Mouse (Mus musculus): ENCODE measurements around the gene Cbx5. TPM values are rescaled to one million over a fixed set of nuclear protein-coding genes. Genes with fewer than 3 reads are reported as not detected.

The Cbx5 gene
- polyA plus RNA-seq (2017; shearing (Covaris generic)), result 10.6 TPM

DNA sequence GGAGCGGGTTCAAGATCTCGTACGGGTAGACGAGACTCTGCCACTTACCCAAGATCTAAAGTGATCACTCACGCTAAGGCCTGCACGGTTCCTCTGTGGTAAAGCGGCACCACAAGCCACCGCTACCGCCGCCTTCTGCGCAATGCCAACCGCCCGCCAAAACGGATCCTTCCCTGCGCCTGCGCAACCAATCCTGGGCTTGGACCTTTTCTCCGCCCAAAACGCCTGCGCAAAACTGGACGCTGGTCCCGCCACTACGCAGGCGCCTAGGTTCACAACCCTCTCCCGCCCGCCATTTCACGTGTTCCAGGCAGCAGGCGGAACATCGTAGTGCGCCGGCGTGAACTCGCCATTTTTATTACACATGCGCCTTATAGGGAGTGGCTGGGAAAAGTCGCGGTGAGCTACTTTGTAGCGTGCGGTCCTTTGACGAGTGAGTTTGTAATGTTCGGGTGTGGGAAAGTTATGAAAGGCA is at the start of gene Cbx5:
TSS of gene Cbx5 (minus strand) at position 132 of the 475 bp plus-strand sequence.

DNA sequence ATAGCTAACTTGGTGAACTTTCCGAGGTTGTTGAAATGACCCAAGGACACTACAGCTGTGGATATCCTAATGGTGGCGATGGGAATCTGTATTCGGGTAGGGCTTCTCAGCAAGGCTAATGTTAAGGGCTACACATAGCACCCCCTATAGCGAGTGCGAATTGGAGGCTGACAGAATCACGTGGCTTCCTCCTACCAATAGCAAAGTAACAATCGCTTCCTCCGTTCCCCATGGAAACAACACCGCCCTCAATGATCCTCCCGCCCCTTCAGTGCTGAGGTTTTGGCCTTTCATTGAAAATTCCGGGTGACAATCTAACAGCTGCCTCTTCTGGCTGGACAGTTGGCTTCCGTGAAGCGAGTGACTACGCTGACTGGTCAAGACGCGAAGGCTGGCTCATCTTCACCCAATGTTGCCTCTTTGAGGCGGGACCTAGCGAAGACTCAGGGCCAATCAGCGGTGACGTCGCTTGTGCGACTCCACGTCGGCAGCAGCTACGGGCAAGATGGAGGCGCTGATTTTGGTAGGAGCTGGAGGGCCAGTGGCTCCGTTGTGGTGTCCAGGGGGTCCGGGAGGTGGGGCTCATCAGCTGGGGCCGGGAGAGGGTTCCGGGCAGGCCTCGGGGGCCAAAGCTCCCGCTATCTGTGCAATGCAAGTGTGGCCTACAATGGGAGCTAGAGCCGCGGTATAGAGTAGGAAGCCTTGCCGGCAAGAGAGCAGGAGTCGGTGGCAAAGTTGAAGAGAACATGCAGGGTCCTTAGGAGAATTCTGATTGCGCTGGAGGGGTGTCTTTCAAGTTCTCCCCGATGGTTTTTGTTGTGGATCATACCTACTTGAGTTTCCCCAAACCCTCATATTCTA is 33.0 kb upstream of the Cbx5 start, which contains the start of gene Copz1:
TSS of gene Copz1 (plus strand) at position 296 of the 861 bp plus-strand sequence.

DNA sequence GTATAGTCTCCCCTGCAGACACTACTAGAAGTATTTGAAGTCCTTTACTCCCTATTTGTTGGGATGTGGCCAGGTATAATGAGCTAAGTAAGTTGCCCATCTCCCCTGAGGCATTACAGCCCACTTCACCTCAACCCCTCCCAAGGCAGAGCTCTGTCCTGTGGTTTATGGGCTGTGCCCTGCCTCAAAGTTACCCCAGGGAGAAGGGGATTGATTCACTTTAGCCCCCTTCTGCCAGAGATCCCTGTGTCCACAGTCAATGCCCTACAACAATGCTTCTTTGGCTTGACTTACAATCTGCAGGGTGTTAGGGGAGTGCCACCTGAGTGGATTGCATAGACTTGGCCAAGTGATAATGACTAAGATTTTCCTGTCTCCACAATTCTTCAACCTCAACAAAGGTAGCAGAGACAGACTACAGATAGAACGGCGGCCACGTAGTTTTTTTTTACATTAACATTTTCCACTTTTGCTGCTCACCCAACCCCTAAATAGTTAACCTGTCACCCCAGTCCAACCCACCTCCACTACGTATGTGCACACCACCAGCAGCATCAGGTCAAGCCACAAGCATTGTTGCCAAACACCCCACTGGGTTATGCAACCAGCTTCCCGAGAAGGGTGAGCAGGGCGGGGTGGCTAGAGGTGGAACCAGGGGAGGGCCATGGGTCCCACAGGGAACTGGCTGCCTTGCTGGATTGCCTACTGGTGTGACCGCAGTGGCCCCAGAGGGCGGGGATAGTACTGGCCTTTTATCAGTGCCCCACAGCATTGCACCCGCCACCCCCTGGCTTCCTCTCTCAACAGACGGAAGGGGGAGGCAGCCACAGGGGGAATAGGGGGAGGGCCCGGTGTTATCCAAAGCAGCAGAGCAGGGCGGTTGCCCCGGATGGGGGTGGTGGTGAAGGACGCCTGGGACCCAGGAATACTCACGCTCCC is 18.4 kb upstream of the Cbx5 start, which contains the start of gene Nfe2:
TSS of gene Nfe2 (minus strand) at position 614 of the 939 bp plus-strand sequence.

DNA sequence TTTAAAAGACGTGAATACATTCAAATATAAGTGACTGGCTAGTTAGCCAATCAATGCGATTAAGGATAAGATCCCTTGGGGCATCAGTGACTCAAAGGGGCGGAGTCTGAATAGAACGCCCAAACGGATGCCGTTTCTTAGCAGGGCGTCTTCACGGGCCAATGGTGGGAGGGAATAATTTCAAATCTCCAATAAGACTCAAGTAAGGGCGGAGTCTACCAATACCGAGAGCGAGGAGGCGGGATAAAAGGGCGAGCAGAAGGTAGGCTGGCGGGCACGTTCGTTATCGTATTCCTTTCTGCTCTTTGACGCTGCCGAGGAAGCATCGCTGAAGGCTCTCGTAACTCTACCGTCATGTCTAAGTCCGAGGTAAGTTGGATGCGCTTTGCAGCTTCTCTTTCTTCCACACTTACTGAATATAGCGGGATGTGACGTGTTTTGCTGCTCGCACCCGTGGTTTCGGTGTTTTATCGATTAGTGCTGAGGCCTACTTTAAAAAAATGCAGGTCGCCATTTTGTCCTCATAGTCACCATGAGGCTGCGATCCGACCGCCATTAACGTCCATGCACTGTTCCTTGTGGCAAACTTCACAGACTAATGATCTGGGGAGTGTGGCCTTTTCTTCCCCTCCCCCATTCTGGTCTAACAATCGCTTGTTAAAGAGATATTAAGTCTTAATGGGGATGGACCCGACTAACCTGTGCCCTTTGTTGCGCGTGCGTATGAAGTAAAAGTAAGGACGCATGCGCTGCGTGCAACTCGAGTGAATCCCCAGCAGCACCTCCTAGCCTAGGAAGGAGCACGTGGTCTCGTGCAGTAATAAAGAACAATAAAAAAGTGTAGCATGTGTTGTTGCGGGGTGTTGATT is 778 bp upstream of the Cbx5 start, which contains the start of gene Hnrnpa1:
TSS of gene Hnrnpa1 (plus strand) at position 273 of the 869 bp plus-strand sequence.

DNA sequence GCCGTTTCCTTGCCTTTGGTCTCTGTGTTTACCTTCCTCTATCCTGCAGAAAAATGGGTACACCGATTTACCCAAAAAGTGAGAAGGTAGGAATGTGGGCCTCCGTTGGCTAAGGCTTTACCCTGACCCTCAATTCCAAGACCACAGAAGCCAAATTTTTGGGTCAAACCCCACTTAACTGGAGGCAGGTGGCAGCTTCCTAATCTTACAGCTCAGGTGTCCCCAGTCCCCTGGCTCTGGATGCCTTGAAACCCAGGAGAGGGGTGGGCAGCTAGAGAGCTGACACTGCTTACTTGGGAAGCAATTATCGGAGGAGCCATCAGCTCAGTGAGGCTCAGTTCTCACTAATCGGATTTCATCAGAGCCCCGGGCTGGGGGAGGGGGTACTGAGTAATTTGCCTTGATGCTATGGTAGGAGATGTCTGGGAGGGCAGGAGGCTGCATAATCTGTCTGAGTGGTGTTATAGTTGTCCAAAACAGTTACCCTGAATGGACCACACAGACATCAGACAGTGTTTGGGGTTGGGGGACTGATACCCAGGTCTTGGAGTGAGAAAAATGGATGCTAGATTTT is 72.5 kb downstream of the Cbx5 start, which contains the start of gene Smug1:
TSS of gene Smug1 (minus strand) at position 51 of the 574 bp plus-strand sequence.

Other genes with a start within 250 kb of the Cbx5 start
- 0.12 TPM for gene Hoxc8, start 249.2 kb downstream of the Cbx5 start, polyA plus RNA-seq (2017; shearing (Covaris generic))
- gene Hoxc6, start 241.6 kb downstream of the Cbx5 start, polyA plus RNA-seq (2017; shearing (Covaris generic)), result not detected
- not detected for gene Hoxc4, start 220.9 kb downstream of the Cbx5 start, polyA plus RNA-seq (2017; shearing (Covaris generic))
- gene Smug1, start 72.7 kb downstream of the Cbx5 start, polyA plus RNA-seq (2017; shearing (Covaris generic)), result 9.8 TPM
- gene Hnrnpa1, start 616 bp upstream of the Cbx5 start, polyA plus RNA-seq (2017; shearing (Covaris generic)), result 145 TPM
- gene Nfe2, start 18.6 kb upstream of the Cbx5 start, polyA plus RNA-seq (2017; shearing (Covaris generic)), result 0.55 TPM
- 176 TPM for gene Copz1, start 32.9 kb upstream of the Cbx5 start, polyA plus RNA-seq (2017; shearing (Covaris generic))
- not detected for gene Gpr84, start 70.8 kb upstream of the Cbx5 start, polyA plus RNA-seq (2017; shearing (Covaris generic))
- gene Zfp385a, start 100.3 kb upstream of the Cbx5 start, polyA plus RNA-seq (2017; shearing (Covaris generic)), result 0.13 TPM
- gene Itga5, start 126.9 kb upstream of the Cbx5 start, polyA plus RNA-seq (2017; shearing (Covaris generic)), result 7.7 TPM
- gene Gtsf1, start 190.7 kb upstream of the Cbx5 start, polyA plus RNA-seq (2017; shearing (Covaris generic)), result not detected
- not detected for gene Gtsf2, start 208.7 kb upstream of the Cbx5 start, polyA plus RNA-seq (2017; shearing (Covaris generic))
- gene Nckap1l, start 214.0 kb upstream of the Cbx5 start, polyA plus RNA-seq (2017; shearing (Covaris generic)), result 148 TPM